Mouse (Mus musculus) fibroblast of lung, adult 2 months (primary cell): ENCODE results near the gene Gm10577.

Experiments
- DNase-seq: peaks from one replicate; pipeline ENCODE4 v3.0.0-alpha.2; 2011; ENCODE audit warnings: low read depth

Gene Gm10577

GRCm38 (mm10) chr4:101020596-101020995, at the start of gene Gm10577:
Gm10577 (minus strand) TSS chr4:101020696.
- DNase-seq: no peak

DNA sequence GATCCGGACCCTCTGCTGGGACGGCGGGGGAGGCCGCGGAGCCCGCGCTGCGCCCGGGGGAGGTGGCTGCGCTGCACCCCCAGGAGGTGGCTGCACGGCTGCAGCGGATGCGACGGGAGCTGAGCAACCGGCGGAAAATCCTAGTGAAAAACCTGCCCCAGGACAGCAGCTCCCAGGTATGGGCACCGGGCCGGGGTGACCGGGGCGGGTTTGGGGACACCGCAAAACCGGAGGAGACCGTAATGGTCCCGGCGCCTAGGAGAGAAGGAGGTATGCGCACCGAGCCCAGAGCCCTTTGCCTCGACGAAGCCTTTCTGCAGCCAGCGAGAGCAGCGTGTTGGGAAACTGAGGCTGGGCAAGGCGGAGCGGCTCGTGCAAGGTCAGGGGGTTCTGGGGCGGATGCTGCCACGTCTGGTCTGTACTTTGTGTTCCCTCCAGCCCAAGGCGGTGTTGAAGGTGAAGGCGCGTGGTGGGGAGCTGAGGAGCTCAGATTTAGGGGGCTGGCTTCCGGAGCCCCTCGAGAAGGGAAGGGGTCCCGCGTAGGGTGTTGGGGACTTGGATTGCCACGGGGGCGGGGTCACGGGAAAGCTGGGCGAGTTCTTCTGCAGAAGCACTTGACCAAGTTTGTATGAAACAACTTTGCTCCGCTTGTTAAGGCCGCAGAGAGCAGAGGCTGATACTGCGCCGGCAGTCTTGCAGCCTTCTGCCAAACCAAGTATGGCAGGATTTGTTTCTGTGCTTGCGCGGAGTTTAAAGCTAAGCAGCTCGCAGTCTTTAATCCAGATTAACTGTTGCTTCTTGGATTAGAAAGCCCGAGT, 48.9 kb upstream of the Gm10577 start:
- no peak for DNase-seq

- DNase-seq: no peak
Measured at GRCm38 (mm10) chr4:101068786-101069153, 48.3 kb upstream of the Gm10577 start, which contains the start of gene Raver2. Raver2 (plus strand) TSS chr4:101068983.

- no peak for DNase-seq
Measured at GRCm38 (mm10) chr4:101066401-101066800, 45.9 kb upstream of the Gm10577 start.

- DNase-seq: no peak
Measured at GRCm38 (mm10) chr4:101062146-101062545, 41.6 kb upstream of the Gm10577 start.

DNA sequence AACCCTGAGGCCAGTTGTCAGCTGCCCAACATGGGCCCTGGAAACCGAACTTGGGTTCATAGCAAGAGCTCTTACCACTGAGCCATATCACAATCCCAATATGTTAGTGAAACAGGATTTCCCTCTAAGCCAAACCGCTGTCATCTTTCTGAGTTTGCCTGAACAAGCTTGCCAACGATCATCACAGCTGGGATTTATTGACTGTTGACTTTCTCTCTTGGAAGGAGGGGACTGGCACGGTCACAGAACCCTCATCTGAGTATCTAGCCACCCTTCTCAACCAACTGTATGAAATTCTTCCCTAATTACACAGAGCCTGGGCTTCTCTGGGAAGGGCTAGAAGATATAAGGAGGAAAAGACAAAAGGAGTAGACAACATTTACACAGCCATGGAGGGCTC, 26.1 kb upstream of the Gm10577 start:
- no peak for DNase-seq

GRCm38 (mm10) chr4:101044149-101044548, 23.7 kb upstream of the Gm10577 start:
- DNase-seq: no peak

- no peak for DNase-seq
Measured at GRCm38 (mm10) chr4:101043691-101044090, 23.2 kb upstream of the Gm10577 start.

GRCm38 (mm10) chr4:101037156-101037555, 16.7 kb upstream of the Gm10577 start:
- DNase-seq: no peak

DNA sequence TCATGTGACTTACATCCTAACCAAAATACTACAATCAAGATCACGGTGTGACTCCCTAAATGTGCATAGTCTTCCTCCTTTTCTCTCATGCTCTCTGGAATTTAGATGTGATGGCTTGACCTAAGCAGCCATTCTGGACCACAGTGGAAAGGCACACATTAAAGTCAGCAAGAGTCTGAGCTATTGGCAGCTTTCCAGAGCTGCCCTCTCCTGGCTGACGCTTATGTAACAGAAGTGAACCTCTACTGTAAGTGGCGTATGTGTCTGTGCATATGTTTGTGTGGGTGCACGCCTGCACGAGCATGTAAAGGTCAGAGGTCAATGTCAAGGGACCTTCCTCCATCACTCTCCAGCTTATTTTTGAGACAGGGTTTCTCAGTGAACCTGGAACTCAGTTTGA, 14.6 kb upstream of the Gm10577 start:
- no peak for DNase-seq

DNA sequence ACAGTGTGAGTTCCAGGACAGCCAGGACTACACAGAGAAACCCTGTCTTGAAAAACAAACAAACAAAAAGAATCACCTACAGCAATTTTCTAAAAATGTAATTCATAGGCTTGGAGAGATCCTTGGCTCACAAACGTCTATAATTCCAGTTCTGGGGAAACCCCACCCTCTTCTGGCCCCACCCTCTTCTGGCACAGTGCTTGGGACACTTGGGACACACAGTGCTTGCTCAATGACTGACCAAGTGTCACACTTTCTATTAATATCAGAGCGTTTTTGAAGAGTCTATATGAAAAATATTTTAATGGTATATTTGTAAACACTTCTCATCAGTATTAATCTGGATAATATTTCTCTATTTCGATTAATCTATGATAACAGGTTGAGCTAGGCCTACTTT, 12.6 kb upstream of the Gm10577 start:
- DNase-seq: no peak

DNA sequence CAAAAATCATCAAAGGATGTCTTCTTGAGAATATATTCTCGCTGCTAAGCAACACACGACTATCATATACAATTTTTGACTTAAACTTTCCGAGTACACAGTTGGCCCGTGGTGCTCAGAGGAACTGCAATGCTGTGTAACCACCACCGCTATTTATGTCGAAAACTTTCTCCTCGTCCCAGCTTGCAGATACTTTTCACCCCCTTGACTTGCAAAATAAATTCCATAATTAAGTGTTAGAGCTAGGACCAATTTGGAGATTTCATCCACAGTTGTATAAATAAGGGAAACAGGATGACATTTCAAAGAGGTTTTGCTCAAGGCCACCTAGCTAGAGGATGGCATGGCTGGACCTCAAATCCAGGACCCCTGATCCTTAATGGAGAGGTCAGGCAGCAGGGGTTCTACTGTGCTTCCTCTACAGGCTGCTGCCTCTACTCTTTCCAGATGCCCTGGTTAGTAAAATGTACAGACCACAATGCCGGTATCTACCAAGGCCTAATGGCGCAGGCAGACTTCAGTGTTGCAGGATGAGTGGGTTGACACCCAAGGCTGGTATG, 7.4 kb upstream of the Gm10577 start:
- DNase-seq: no peak

DNA sequence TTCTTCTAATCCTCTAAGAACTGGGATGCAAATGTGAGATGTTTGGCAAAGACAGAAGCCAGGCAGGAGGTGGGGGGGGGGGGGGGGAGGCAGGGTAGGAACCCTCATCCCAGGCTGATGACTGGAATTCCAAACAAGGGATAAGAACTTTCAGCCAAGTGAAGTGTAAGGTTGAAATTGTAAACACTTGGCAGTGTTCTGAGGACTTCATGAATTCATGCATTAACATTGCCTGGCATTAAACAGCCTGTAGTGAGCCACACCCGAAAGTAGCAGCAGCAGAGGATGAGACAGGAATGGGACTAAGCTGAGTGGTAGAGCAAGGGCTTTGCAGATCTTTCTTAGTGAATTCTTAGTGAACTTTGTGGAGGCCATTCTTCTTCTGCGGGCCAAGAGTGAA, 6.5 kb upstream of the Gm10577 start:
- no peak for DNase-seq

DNA sequence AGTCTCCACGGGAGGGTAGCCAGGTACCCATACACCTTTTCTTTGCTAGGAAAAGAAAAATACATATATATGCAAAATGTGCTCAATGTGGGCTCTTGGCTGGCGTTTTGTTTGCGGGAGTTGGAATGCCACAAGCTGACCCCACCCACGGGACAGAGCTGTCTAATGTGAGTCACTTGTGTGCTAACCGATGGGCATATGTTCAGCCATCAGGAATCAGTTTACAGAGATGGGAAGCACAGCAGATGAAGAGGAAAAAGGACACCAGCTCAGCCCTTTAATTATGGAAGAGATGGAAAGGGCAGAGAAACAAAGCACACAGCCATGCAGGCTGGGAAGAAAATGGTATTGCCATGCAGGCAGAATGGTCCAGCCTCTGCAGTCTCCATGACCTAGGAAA, 6.1 kb upstream of the Gm10577 start:
- DNase-seq: no peak

DNA sequence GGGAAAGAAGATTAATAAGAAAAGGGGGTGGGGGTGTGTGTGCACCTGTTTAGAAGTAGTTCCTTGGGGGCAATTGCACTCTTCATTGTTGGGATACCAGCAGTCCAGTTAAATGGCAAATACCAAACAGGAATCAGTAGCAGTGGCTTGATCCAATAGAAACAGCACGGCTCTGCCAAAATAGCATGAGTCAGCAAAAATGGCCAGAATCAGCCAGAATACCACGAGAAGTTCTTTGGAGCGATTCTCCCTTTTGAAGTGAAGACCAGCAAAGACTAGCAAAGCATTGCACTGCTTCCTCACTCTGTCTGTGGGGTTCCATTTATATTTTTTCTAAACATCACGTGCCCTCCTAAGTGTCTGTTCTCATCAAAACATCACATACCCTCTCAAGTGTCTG, 2.7 kb downstream of the Gm10577 start:
- no peak for DNase-seq

GRCm38 (mm10) chr4:101009092-101009491, 11.4 kb downstream of the Gm10577 start:
- DNase-seq: no peak

GRCm38 (mm10) chr4:101008362-101008769, 12.1 kb downstream of the Gm10577 start:
- no peak for DNase-seq

GRCm38 (mm10) chr4:101002961-101003360, 17.5 kb downstream of the Gm10577 start:
- no peak for DNase-seq

- DNase-seq: no peak
Measured at GRCm38 (mm10) chr4:101001073-101001472, 19.4 kb downstream of the Gm10577 start.

GRCm38 (mm10) chr4:101000622-101001021, 19.9 kb downstream of the Gm10577 start:
- no peak for DNase-seq

GRCm38 (mm10) chr4:100998906-100999305, 21.6 kb downstream of the Gm10577 start:
- DNase-seq: no peak

DNA sequence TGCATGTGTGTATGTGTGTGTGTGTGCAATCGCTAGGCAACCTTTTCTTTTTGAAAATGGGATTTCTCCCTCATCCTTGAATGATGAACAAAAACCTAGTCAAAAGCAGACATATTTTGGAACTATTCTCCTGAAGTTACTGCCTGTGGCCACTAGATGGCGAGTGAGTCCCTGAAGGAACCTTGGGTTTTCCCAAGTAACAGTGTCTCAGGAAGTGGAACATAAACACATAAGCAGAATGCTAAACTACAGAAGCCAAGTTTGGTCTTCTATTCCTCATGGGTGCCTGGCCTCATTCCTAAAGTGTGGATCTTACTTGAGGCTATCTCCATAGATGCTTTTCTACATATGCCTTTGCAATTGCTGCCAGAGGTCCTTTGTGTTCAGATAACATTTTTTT, 22.4 kb downstream of the Gm10577 start:
- peak; percentile 20 for DNase-seq

DNA sequence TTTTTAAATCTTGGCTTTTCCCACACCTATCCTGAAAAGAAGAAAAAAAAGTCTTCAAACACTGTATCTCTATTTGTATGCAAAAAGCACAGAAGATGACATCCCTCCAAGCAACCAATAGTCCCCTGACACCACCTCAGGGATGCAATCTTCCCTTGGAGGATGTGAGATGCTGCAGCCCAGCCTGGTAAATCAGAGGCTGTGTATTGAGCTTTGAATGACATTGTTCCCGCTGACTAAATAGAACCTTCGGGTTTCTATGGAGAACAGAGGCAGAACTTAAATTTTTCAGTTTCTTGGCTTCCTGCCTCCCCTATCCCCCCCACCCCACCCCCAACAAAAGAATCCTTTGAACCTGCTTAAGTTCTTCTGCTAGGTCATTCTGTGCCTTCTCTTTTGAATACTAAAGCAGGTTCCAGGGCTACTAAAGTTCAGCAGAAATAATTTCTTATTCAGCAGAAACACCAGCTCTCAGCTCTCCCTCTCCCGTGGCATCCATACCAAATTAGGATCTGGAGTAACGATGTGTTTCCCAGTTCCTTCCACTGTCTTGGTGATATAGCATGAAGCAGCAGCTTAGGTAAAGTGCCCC, 24.3 kb downstream of the Gm10577 start:
- no peak for DNase-seq
